Mouse (Mus musculus) yolk sac, embryonic 10.5 days (tissue): Measurements from ENCODE around the gene Usp17ld.
"Not testable (repeated sequence)": the region's sequence is repeated elsewhere in the genome, so short reads cannot be mapped to it uniquely, and the experiment has no call there.

Experiments
- DNase-seq: peaks from one replicate; pipeline ENCODE4 v3.0.0-alpha.2; 2017; ENCODE audit warnings: low spot score

Gene Usp17ld

GRCm38 (mm10) chr7:103252405-103252804, at the start of gene Usp17ld:
Usp17ld (minus strand) TSS chr7:103252505.
- DNase-seq, result not testable (repeated sequence)

GRCm38 (mm10) chr7:103216696-103217095, 35.6 kb downstream of the Usp17ld start, which contains the start of gene Olfr594:
Olfr594 (plus strand) TSS chr7:103216996.
- no peak for DNase-seq

GRCm38 (mm10) chr7:103212050-103212449, 40.3 kb downstream of the Usp17ld start:
- not testable (repeated sequence) for DNase-seq

GRCm38 (mm10) chr7:103211562-103211961, 40.7 kb downstream of the Usp17ld start, which contains the start of gene Olfr593:
Olfr593 (plus strand) TSS chr7:103211862.
- DNase-seq, result no peak
